ENCODE assay signal across 11 mouse cellular contexts in the genomic region with DNA sequence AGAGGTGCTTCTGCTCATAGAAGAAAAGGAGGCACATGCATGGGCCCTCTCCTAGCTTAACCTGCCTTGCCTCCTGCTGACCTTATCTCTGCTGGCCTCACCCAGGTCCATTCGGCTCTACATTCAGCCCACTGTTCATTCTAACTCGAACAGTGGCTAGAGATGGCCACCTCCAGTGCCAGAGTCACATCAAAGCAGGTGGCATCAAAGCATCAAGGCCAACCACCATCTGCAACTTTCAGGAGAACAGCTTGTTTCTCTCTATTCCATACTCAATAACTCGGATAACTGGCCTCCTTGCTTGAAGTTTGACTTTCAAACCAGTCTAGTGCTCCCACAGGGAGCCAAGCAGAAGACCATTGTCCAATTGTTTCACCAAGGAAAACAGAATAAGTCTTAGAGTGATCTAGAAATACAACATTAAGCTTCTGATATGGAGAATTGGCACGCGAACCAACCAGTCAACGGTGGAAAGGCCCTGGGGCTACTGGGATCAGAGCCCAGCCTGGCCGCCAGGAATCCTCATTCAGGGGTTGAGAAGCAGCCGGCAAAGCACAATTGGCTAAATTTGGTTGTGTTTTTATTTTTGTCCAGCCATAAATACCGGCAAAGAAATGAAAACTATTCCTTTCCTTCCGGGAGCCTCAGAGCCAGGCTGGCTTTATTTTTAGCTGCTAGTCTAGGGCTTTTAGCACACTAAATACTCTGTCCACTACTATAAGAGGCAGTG.
DNase-seq lines count a peak whose midpoint lies in the region; ATAC-seq and TF ChIP-seq lines count a peak whose summit lies in the region.
"Had no signal": no experiment of that assay in that cellular context is flagged by ENCODE, and none has a peak within 500 bp of the region (broad histone marks: within the 10 kb centered on the region; RNA-seq: fewer than 3 reads in every experiment).

No protein-coding gene starts in this region.

- H3K27me3 ChIP-seq in neural tube, embryonic 11.5 days (ENCODE audit: control insufficient read depth, insufficient read depth, low read length) = no peaks in the 10 kb centered on the region
- no peaks in the 10 kb centered on the region for H3K27me3 ChIP-seq in cerebellum, adult 2 months (ENCODE audit: control insufficient read depth, insufficient read depth, low read length)
- no peaks in the 10 kb centered on the region for H3K27me3 ChIP-seq in heart, embryonic 11.5 days (ENCODE audit: control insufficient read depth, insufficient read depth, low read length)
- no peaks in the 10 kb centered on the region for H3K27me3 ChIP-seq in neural tube, embryonic 15.5 days (replicated peaks)
- H3K27me3 ChIP-seq: embryonic facial prominence, embryonic 12.5 days; liver, embryonic 12.5 days had no signal

- peak; percentile 6 for DNase-seq in neural tube, embryonic 11.5 days (ENCODE audit: low spot score)
- DNase-seq in neural tube, embryonic 10.5 days (ENCODE audit: extremely low spot score, low spot score) = no peak
- peak; percentile 86 to 92 for DNase-seq in cerebellum, adult 2 months
- DNase-seq in skeletal muscle tissue, adult 2 months (ENCODE audit: low read depth, low spot score) = peak; percentile 62
- no peak for DNase-seq in liver
- DNase-seq in yolk sac, embryonic 10.5 days (ENCODE audit: low spot score) = no peak

- no peak for TF ChIP-seq CTCF in cerebellum, adult 2 months (IDR thresholded peaks at IDR 0.05; ENCODE audit: borderline replicate concordance, insufficient read depth, low read depth, low read length)

- no peak overlapping the region for H3K9ac ChIP-seq in neural tube, embryonic 11.5 days (ENCODE audit: low read length)
- no peak overlapping the region for H3K9ac ChIP-seq in heart, embryonic 11.5 days (ENCODE audit: low read depth, low read length)
- H3K9ac ChIP-seq in neural tube, embryonic 15.5 days (replicated peaks) = no peak overlapping the region
- H3K9ac ChIP-seq: embryonic facial prominence, embryonic 12.5 days; liver, embryonic 12.5 days had no signal

- no peaks in the 10 kb centered on the region for H3K9me3 ChIP-seq in neural tube, embryonic 11.5 days (ENCODE audit: control insufficient read depth, low read length)
- no peaks in the 10 kb centered on the region for H3K9me3 ChIP-seq in heart, embryonic 11.5 days (replicated peaks; ENCODE audit: control insufficient read depth, low read length)
- H3K9me3 ChIP-seq in neural tube, embryonic 15.5 days (replicated peaks) = no peaks in the 10 kb centered on the region
- H3K9me3 ChIP-seq: embryonic facial prominence, embryonic 12.5 days; liver, embryonic 12.5 days had no signal

- 91% methylated on average over 10 of the region's 10 CpGs for WGBS in neural tube, embryonic 11.5 days
- WGBS in cerebellum, adult 2 months = 4% methylated on average over 10 of the region's 10 CpGs
- 69% methylated on average over 10 of the region's 10 CpGs for WGBS in heart, embryonic 11.5 days (ENCODE audit: insufficient replicate concordance)
- 76% methylated on average over 10 of the region's 10 CpGs for WGBS in neural tube, embryonic 15.5 days

- H3K27ac ChIP-seq in neural tube, embryonic 11.5 days (ENCODE audit: low read depth, low read length) = no peak overlapping the region
- peak overlapping the region; percentile 50; the same call in 1 of the 2 replicates for H3K27ac ChIP-seq in cerebellum, adult 2 months (ENCODE audit: insufficient read depth, low read length)
- peak overlapping the region; percentile 29; the same call in 1 of the 2 replicates for H3K27ac ChIP-seq in heart, embryonic 11.5 days (ENCODE audit: low read depth, low read length)
- H3K27ac ChIP-seq in neural tube, embryonic 15.5 days (replicated peaks) = no peak overlapping the region
- H3K27ac ChIP-seq: embryonic facial prominence, embryonic 12.5 days; liver, embryonic 12.5 days had no signal

- no peak overlapping the region for H3K4me3 ChIP-seq in neural tube, embryonic 11.5 days (ENCODE audit: low read depth, low read length)
- no peak overlapping the region for H3K4me3 ChIP-seq in cerebellum, adult 2 months (replicated peaks; ENCODE audit: insufficient read depth, low read depth, low read length)
- no peak overlapping the region for H3K4me3 ChIP-seq in heart, embryonic 11.5 days (ENCODE audit: low read depth, low read length)
- H3K4me3 ChIP-seq in neural tube, embryonic 15.5 days (replicated peaks) = no peak overlapping the region
- H3K4me3 ChIP-seq: embryonic facial prominence, embryonic 12.5 days; liver, embryonic 12.5 days had no signal

- no peak for ATAC-seq in neural tube, embryonic 11.5 days (ENCODE audit: insufficient read depth, low FRiP score, low TSS enrichment)
- ATAC-seq in heart, embryonic 11.5 days (replicated peaks; ENCODE audit: insufficient number of reproducible peaks, low FRiP score, low TSS enrichment) = no peak
- no peak for ATAC-seq in neural tube, embryonic 15.5 days (ENCODE audit: low FRiP score)
- ATAC-seq: hindbrain, embryonic 16.5 days; liver, embryonic 12.5 days had no signal

- no peak for TF ChIP-seq POLR2A in cerebellum, adult 2 months (IDR thresholded peaks at IDR 0.05; ENCODE audit: borderline replicate concordance, insufficient read depth, low read length)

- H3K4me1 ChIP-seq in neural tube, embryonic 11.5 days (ENCODE audit: control insufficient read depth, insufficient read depth, low read length) = no peaks in the 10 kb centered on the region
- H3K4me1 ChIP-seq in cerebellum, adult 2 months (ENCODE audit: control insufficient read depth, insufficient read depth, low read length) = peaks cover 23% of the 10 kb centered on the region
- peaks cover 12% of the 10 kb centered on the region; the same call in 1 of the 2 replicates for H3K4me1 ChIP-seq in heart, embryonic 11.5 days (ENCODE audit: control insufficient read depth, insufficient read depth, low read length)
- H3K4me1 ChIP-seq in neural tube, embryonic 15.5 days = no peaks in the 10 kb centered on the region
- H3K4me1 ChIP-seq: liver, embryonic 12.5 days had no signal

- no peaks in the 10 kb centered on the region for H3K36me3 ChIP-seq in neural tube, embryonic 11.5 days (ENCODE audit: control insufficient read depth, insufficient read depth, low read length)
- no peaks in the 10 kb centered on the region for H3K36me3 ChIP-seq in heart, embryonic 11.5 days (ENCODE audit: control insufficient read depth, insufficient read depth, low read length)
- H3K36me3 ChIP-seq in neural tube, embryonic 15.5 days = no peaks in the 10 kb centered on the region
- H3K36me3 ChIP-seq: embryonic facial prominence, embryonic 12.5 days; liver, embryonic 12.5 days had no signal

- H3K4me2 ChIP-seq in neural tube, embryonic 11.5 days (ENCODE audit: low read depth) = no peak overlapping the region
- H3K4me2 ChIP-seq in heart, embryonic 11.5 days = no peak overlapping the region
- H3K4me2 ChIP-seq in neural tube, embryonic 15.5 days = no peak overlapping the region
- H3K4me2 ChIP-seq: embryonic facial prominence, embryonic 12.5 days; liver, embryonic 12.5 days had no signal

Comparison
In these comparisons a context has a peak if more than half of its experiments do, and no peak if none do; other contexts are left out.
1. DNase-seq: peak in neural tube, embryonic 11.5 days (single experiment), cerebellum, adult 2 months (2 of 2) and skeletal muscle tissue, adult 2 months (single experiment); none in neural tube, embryonic 10.5 days (single experiment), liver (single experiment) and yolk sac, embryonic 10.5 days (single experiment).
2. H3K27ac ChIP-seq: peak in cerebellum, adult 2 months (single experiment) and heart, embryonic 11.5 days (single experiment); none in neural tube, embryonic 11.5 days (single experiment) and neural tube, embryonic 15.5 days (single experiment).